Mouse (Mus musculus) cerebellum, adult 8-10 months (tissue): ENCODE data around the gene Tsen2.

Experiments
- DNase-seq: peaks from one replicate; pipeline ENCODE4 v3.0.0; 2022

The Tsen2 gene

DNA sequence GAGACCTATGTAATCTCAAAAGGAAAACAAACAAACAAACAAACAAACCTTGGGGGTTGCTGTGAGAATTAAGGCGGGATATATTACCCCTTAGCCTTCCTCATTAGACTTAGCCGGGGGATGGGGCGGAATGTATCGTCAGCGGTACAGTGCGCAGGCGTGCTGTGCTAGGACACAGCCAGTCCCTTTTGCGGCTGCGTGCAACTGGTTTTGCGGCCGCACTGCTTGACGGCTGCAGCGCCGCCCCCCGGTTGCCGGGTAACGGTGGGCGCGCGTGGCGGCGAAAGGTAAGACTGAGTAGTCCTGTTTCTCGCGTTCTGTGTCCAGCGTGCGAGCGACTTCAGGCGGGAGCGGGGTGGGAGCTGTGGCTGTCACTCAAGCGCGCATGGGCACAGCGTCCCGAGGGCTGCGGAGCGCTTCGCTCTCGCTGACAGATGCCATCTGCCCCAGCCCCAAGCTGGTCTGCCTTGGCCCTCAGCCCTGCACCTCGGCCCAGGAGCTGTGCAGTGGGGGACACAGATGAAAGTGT lies at the start of gene Tsen2:
TSS of gene Tsen2 (plus strand) at position 223 of the 529 bp plus-strand sequence.
- DNase-seq, result peak; percentile 96

GRCm38 (mm10) chr6:115499540-115499939 lies 44.9 kb upstream of the Tsen2 start:
- DNase-seq, result no peak

DNA sequence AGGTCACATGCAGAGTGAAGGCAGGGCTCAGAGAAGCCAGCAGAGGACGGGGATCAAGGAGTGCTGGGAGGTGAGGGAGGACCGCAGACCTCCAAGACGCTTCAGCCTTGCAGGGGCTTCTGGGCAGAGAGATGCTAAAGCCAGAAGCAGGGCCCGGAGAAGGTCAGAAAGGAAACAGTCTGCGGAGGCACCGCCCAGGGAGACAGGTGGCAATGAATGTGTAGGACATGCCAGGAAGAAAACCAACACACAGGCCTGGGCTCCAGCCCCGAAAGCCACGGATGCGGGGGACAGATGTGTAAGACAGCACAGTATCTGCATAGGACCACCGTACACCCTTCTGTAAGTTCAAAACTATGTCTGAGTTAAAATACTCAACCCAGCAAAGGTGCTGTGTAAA lies 44.2 kb upstream of the Tsen2 start:
- DNase-seq, result no peak

GRCm38 (mm10) chr6:115501131-115501530 lies 43.3 kb upstream of the Tsen2 start:
- DNase-seq, result no peak

- no peak for DNase-seq
Observed at GRCm38 (mm10) chr6:115503038-115503437, 41.4 kb upstream of the Tsen2 start.

- no peak for DNase-seq
Observed at GRCm38 (mm10) chr6:115503549-115504159, 40.8 kb upstream of the Tsen2 start.

DNA sequence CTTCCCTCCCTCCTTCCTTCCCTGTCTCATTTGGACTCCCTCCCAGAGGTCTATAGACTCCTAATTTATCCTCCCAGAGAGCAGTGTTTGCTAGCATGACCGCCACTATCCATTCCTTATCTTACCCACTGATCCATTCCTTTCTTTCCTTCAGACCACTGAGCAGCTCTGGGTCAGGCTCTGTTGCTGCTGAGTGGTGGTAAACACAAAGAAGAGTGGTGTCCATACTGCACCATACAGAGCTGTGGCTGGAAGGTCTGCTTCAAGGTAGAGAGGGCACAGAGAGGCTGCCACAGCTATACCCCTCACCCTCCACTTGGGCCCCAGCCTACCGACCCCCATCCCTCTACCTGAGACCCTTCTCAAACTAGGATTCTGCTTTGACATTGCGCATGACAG lies 40.3 kb upstream of the Tsen2 start:
- no peak for DNase-seq

DNA sequence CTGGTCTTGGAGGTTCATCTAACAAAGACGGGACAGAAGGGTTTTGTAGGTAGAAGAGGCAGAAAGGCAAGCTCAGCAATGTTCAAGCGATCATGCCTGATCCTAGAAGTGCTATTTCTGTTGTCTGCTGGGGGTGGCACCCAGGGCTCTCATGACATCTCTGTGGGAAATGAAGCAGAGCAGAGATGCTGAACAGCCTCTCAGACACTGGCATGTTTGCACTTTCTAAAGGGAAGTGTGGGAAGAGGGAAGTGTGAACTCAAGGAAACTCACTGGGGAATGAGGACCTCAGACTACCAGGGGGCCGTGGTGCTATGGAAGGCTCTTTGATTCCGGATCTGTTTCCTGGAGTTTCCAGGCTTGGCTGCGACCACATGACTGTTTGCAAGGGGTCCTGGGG lies 39.5 kb upstream of the Tsen2 start:
- no peak for DNase-seq

DNA sequence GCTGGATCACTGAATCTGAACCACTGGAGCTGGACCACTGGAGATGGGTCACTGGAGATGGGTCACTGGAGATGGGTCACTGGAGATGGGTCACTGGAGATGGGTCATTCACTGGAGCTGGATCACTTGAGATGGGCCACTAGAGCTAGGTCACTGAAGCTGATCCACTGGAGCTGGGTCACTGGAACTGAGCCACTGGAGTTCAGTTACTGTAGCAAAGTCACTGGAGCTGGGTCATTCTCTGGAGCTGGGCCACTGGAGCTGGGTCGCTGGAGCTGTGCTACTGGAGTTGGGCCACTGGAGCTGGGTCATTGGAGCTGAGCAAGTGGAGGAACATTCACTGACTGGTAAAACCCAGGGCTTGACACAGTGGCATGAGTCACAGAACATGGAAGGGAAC lies 38.0 kb upstream of the Tsen2 start:
- no peak for DNase-seq

DNA sequence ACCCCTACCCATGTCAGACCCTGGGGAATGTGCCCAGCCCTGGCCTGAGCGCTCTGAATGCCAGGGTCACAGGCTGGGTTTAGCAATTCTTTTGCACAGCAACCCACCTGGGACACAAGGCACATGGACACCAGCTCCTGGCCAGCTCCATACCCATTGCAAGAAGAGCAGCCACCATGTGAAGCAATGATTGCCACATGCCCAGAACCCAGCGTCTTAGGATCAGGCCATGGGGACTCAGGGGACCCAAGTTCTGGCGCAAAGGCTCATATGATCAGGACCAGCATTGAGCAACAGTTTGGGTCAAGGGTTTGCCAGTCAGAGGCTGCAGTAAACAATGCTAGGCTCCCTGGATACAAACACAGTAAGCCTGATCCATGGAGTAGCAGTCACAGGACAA lies 33.0 kb upstream of the Tsen2 start:
- no peak for DNase-seq

DNA sequence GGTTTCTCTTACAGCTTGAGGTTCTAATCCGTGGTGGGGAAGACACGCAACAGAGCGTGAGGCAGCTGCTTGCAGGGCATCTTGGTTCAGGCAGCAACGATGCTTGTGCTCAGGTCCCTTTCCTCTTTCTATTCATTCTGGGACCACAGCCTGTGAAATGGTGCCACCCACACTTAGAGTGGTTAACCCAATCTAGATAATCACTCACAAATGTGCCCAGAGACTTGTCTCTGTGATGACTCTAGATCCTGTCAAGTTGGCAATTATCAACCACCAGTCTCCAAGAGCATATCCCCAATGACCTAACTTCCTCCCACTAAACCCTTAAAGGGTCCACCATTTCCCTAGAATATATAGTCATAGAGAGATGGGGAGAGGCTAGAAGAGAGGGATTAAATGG lies 31.3 kb upstream of the Tsen2 start:
- no peak for DNase-seq

DNA sequence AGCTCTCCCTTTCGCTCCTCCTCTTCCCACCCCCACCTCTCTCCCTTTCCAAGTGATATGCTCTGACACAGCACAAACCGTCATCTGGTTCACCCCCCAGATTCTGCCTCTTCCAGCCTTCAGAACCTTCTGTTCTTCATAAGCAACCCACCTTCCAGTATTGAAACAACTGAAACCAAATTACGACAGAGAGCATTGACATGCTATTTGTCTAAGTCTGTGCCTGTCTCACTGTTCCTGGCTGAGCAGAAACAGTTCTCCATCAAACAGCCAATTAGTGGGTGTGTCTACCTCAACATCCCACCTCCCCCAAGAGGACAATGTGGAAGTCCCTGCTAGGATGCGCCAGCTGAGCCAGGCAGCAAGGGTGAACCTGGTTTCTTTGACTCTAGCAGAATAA lies 26.6 kb upstream of the Tsen2 start:
- no peak for DNase-seq

GRCm38 (mm10) chr6:115518352-115518751 lies 26.1 kb upstream of the Tsen2 start:
- no peak for DNase-seq

- DNase-seq, result no peak
Observed at GRCm38 (mm10) chr6:115519275-115519699, 25.2 kb upstream of the Tsen2 start.

DNA sequence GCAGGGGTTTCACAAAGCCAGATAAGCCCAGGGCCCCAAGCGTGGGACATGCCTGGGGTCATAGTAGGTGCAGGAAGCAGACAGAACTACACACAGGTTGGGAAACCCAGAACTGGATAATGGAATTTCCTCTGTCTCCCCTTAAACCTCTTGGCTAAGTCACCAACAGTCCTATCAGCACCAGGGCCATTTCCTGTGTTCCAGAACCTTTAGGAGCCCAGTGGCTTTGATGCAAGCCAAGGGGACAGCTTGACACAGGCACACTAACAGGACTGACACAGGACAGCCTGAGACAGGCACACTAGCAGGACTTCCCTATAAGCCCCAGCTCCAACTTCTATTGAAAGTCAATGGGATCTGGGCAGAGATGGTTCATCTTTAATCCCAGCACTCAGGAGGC lies 22.5 kb upstream of the Tsen2 start:
- DNase-seq, result no peak

DNA sequence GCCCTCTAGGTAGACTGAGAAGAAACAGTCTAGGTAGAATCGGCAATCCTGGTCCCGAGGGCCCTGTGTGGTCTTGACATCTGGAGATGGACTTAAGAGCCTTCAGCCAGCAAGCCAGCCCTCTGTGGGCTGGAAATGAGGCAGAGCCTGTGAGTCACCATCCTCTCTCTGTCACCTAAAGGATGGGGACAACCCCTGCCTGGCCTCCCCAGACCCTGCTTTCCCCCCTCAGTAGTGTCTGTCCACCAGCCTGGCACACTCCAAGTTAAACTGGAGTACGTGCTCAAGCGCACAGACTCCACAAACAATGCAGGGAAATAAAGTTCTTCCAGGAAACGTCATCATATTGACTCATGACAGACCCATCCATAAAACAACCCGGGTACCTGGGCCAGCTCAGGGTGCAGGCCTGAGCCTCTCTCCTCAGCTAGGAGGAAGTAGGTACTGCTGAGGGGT lies 21.7 kb upstream of the Tsen2 start:
- DNase-seq, result no peak

- DNase-seq, result peak; percentile 64
Observed at GRCm38 (mm10) chr6:115523201-115523600, 21.3 kb upstream of the Tsen2 start.

DNA sequence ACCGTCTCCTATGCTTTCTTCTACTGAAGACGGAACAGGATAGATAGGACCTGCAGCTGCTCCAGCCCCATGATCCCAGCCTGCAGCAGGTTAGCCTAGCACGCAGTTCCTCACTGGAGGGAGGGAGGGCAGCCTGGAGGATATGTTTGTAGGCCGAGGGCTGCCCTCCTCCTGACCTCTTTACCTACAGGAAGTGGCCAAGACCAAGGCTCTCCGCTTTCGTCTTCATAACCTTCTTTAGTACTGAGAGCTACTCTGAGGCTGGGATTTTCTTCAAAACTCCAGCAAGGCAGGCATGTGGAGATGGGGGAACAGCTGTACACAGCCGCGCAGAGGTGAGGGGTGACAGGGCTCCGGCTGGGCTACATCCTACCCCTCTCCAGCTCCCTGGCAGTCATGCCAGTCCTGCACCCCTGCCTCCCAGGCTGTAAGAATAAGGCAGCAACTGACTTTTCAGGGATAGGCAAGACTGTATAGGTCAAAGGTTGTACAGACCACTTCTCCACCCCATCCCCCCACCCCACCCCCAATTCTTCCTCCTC lies 19.9 kb upstream of the Tsen2 start:
- DNase-seq, result no peak

DNA sequence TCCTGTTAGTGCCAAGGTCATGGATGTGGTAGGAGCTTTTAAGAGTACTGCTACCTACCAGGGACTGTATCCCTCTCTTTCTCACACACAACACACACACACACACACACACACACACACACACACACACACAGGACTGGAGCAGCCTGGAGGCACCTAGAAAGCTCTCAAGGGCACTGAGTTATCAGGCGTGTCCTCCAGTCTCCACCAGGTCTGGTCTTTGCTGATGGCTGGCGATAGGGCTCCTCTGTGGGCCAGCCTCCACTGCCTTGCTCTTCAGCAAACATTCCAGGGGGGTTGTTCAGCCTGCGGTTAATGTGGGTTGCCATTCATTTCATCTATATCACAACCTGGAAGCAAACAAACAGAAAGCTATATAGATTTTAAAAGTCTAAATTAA lies 17.0 kb upstream of the Tsen2 start:
- no peak for DNase-seq

- no peak for DNase-seq
Observed at GRCm38 (mm10) chr6:115528372-115528771, 16.1 kb upstream of the Tsen2 start.

DNA sequence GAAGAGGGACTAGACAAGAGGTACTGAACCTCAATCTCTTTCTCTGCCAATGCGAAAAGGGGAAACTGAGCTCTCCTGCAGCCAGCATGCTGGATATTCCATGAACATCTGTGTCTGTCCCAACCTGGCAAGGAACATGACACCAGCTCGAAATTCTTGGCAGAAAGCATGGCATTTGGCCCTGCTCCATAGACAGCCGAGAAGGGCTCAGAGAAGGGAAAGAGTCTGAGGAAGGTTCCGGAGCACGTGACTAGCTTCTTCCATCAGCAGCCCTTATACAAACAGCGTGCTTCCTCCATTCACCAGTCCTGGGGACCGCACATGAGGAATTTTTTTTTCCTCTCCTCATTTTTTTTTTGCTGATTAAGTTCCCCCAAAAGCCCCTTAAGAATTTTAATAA lies 9.8 kb upstream of the Tsen2 start:
- peak; percentile 26 for DNase-seq

DNA sequence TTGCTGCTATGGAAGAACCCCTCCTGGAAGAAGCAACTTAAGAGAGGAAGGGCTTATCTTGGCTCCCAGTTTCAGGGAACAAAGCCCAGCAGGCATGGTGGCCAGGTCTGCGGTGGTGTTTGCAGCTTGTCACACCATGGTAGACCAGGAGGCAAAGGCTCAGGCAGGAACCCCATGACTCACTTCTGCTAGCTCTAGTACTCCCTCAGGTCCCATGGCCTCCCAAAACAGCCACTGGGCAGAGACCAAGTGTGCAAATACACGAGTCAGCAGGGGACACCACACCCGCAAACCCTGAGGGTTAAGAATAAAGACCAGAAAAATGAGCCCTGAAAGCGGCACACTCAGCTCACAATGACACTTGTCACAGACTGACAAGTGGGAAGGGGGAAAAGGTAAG lies 8.3 kb upstream of the Tsen2 start:
- DNase-seq, result no peak

DNA sequence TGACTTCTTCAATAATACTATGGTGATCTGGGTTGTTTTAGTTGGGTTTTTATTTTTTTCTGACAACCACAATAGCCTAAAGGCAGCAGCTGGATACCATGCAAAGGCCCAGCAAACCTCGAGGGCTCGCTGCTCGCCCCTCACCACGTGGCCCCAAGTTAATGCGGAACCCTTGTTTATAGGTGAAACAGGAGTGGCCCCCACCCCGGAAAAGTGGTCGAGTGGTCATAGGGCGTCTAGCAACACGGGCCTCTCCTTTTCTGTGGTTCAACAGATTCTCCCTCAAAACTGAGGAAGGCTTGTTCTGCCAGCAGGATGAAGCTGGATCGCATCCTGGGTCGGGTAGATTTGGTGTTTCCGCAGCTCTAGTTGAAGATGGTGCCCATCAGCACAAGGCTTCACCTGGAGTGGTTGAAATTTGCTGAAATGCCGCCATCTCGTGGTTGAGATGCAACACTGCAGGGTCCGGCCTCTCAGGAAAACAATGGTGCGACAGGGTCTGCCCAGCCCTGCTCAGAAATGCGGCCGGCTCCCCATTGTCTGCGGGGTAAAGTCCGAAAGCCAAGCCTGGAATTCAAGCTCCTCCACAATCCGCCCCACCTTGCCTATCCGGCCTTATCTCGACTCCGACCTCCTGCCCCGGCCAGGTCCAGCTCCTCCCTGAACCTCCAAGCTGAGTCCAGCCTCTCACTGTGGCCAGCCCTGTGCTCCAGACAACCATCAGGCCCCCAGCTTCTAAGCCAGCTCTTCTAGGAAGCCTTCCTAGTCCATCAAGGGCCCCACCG lies 5.6 kb upstream of the Tsen2 start:
- DNase-seq, result peak; percentile 86

GRCm38 (mm10) chr6:115541676-115542275 lies 2.7 kb upstream of the Tsen2 start:
- no peak for DNase-seq
